Mouse (Mus musculus) cortical plate, adult 2 months (tissue): ENCODE data around the gene Anapc15-ps. TPM values are rescaled to one million over a fixed set of nuclear protein-coding genes. Genes with fewer than 3 reads are reported as not detected.

Source experiments
- H3K27ac ChIP-seq: fragments of 200-500 bp; 2 replicates; pipeline ENCODE4 v1.5.1; 2012; ENCODE audit warnings: low read length, control low read depth, inconsistent platforms; ENCODE audit not compliant: insufficient read depth
- H3K4me1 ChIP-seq: fragments of 200-500 bp; 2 replicates; pipeline ENCODE4 v1.6.1; 2011; ENCODE audit warnings: low read length; ENCODE audit not compliant: control insufficient read depth, insufficient read depth
- H3K4me3 ChIP-seq: fragments of 200-500 bp; 2 replicates; pipeline ENCODE4 v1.5.1; 2011; ENCODE audit warnings: mild to moderate bottlenecking, low read length, control low read depth; ENCODE audit not compliant: insufficient read depth
- CTCF ChIP-seq: fragments of 200-500 bp; IDR thresholded peaks from 2 replicates; pipeline ENCODE4 v1.5.1; 2011; ENCODE audit warnings: mild to moderate bottlenecking, control low read depth, low read length; ENCODE audit not compliant: insufficient read depth; ENCODE audit errors: extremely low read depth
- POLR2A ChIP-seq: fragments of 200-500 bp; IDR thresholded peaks from 2 replicates; pipeline ENCODE4 v1.6.1; 2011; ENCODE audit warnings: mild to moderate bottlenecking, low read length, control low read depth; ENCODE audit not compliant: insufficient read depth; ENCODE audit errors: extremely low read depth
- polyA plus RNA-seq: library from polyadenylated mRNA; depleted of rRNA; stranded (reverse); fragments of >200 nt; gene quantifications from 2 replicates; pipeline ENCODE4 v1.2.3, GENCODE M21; 2012

Anapc15-ps gene
- polyA plus RNA-seq, 1 experiment = not detected

GRCm38 (mm10) chr10:95670781-95671780, 2.2 kb downstream of the Anapc15-ps start:
- TF ChIP-seq POLR2A (no peak), CTCF (no peak)
- H3K4me3 ChIP-seq = no peak overlapping the region
- H3K4me1 ChIP-seq = no peaks in the 10 kb centered on the region
- no peak overlapping the region for H3K27ac ChIP-seq

- Histone ChIP-seq H3K27ac (no peak overlapping the region), H3K4me3 (no peak overlapping the region), H3K4me1 (no peaks in the 10 kb centered on the region)
- TF ChIP-seq POLR2A (no peak), CTCF (no peak)
These were observed 3.4 kb downstream of the Anapc15-ps start for GRCm38 (mm10) chr10:95669872-95670271.

GRCm38 (mm10) chr10:95669034-95669433, 4.2 kb downstream of the Anapc15-ps start:
- H3K4me3 ChIP-seq = no peak overlapping the region
- no peak for TF ChIP-seq CTCF
- no peaks in the 10 kb centered on the region for H3K4me1 ChIP-seq
- no peak overlapping the region for H3K27ac ChIP-seq

GRCm38 (mm10) chr10:95667371-95668030, 5.8 kb downstream of the Anapc15-ps start:
- H3K4me1 ChIP-seq = no peaks in the 10 kb centered on the region
- TF ChIP-seq CTCF (no peak), POLR2A (no peak)
- H3K4me3 ChIP-seq = no peak overlapping the region
- H3K27ac ChIP-seq = no peak overlapping the region

- no peak overlapping the region for H3K27ac ChIP-seq
- no peaks in the 10 kb centered on the region for H3K4me1 ChIP-seq
- no peak for TF ChIP-seq CTCF
- H3K4me3 ChIP-seq = no peak overlapping the region
These were observed 6.5 kb downstream of the Anapc15-ps start for GRCm38 (mm10) chr10:95666791-95667190.

- Histone ChIP-seq H3K27ac (no peak overlapping the region), H3K4me3 (no peak overlapping the region), H3K4me1 (no peaks in the 10 kb centered on the region)
- TF ChIP-seq CTCF (no peak), POLR2A (no peak)
These were observed 7.7 kb downstream of the Anapc15-ps start for GRCm38 (mm10) chr10:95665426-95665990.

GRCm38 (mm10) chr10:95664613-95665012, 8.6 kb downstream of the Anapc15-ps start:
- Histone ChIP-seq H3K4me1 (no peaks in the 10 kb centered on the region), H3K4me3 (no peak overlapping the region), H3K27ac (no peak overlapping the region)
- TF ChIP-seq CTCF (no peak), POLR2A (no peak)

GRCm38 (mm10) chr10:95660356-95660755, 12.9 kb downstream of the Anapc15-ps start:
- Histone ChIP-seq H3K4me3 (no peak overlapping the region), H3K4me1 (no peaks in the 10 kb centered on the region), H3K27ac (no peak overlapping the region)
- TF ChIP-seq POLR2A (no peak), CTCF (no peak)

GRCm38 (mm10) chr10:95659471-95660150, 13.6 kb downstream of the Anapc15-ps start:
- Histone ChIP-seq H3K27ac (no peak overlapping the region), H3K4me1 (no peaks in the 10 kb centered on the region), H3K4me3 (no peak overlapping the region)
- TF ChIP-seq POLR2A = no peak
- TF ChIP-seq CTCF = no peak

- Histone ChIP-seq H3K4me3 (no peak overlapping the region), H3K27ac (no peak overlapping the region), H3K4me1 (no peaks in the 10 kb centered on the region)
- TF ChIP-seq POLR2A = no peak
- TF ChIP-seq CTCF = no peak
These were observed 14.4 kb downstream of the Anapc15-ps start for GRCm38 (mm10) chr10:95658836-95659343.
